ENCODE assay signal across 8 mouse cellular contexts in genomic region chr5:143621893-143622622, GRCm38 (mm10). TPM values are rescaled to one million over a fixed set of nuclear protein-coding genes. Genes with fewer than 3 reads are reported as not detected.
A peak's percentile ranks its signal among the peaks of the same experiment; 100 is the strongest.
DNase-seq lines count a peak whose midpoint lies in the region; ATAC-seq and TF ChIP-seq lines count a peak whose summit lies in the region.

Gene Cyth3 (plus strand): TSS chr5:143622447.

- peak; percentile 84 for ATAC-seq in Patski
- peak; percentile 96 for ATAC-seq in hindbrain, embryonic 14.5 days (ENCODE audit: low FRiP score)

- peak within 1 kb of the TSS; percentile 68 for H3K4me3 ChIP-seq in hindbrain, embryonic 14.5 days (replicated peaks; ENCODE audit: low read length)

- 10% methylated on average over 39 of the region's 46 CpGs for WGBS in hindbrain, embryonic 14.5 days

- peak within 1 kb of the TSS; percentile 83 for H3K4me2 ChIP-seq in hindbrain, embryonic 14.5 days (replicated peaks)

- H3K27ac ChIP-seq in hindbrain, embryonic 14.5 days, result peak within 1 kb of the TSS; percentile 68

- peaks cover 29% of the 10 kb centered on the region for H3K4me1 ChIP-seq in hindbrain, embryonic 14.5 days (replicated peaks; ENCODE audit: control insufficient read depth, insufficient read depth, low read length)

- peak; percentile 54 for DNase-seq in Patski (ENCODE audit: low read depth, low spot score)
- DNase-seq in cerebellum, postnatal 14 days, result peak; percentile 95 to 97
- DNase-seq in frontal cortex, postnatal 25 days (ENCODE audit: low spot score in 2 of 2), result peak; percentile 87 to 91
- DNase-seq in hindbrain, embryonic 14.5 days (ENCODE audit: low spot score), result peak; percentile 95
- DNase-seq in left cerebral cortex, adult 11 months (ENCODE audit: low spot score), result peak; percentile 92
- peak; percentile 96 to 98 for DNase-seq in lung, postnatal 4 days
- peak; percentile 87 for DNase-seq in retina, postnatal 7 days (ENCODE audit: low read depth, low spot score)
- peak; percentile 95 for DNase-seq in urinary bladder, adult 2 months (ENCODE audit: low spot score)

- no peaks in the 10 kb centered on the region for H3K27me3 ChIP-seq in Patski
- no peaks in the 10 kb centered on the region for H3K27me3 ChIP-seq in hindbrain, embryonic 14.5 days (ENCODE audit: control insufficient read depth, insufficient read depth, low read length)

- H3K36me3 ChIP-seq in hindbrain, embryonic 14.5 days (replicated peaks; ENCODE audit: control insufficient read depth, insufficient read depth), result no peaks in the 10 kb centered on the region

- no peak for TF ChIP-seq CTCF in Patski (IDR thresholded peaks at IDR 0.05)

- POLR2A ChIA-PET in Patski (lab: Charles Lee), result interaction anchor here (0.9 to 1.4 kb wide), 5 partner anchors 10 to 56 kb away, joined by 3 to 5 read pairs (median 4); no protein-coding TSS in a partner anchor

- in situ Hi-C loops in Patski (cut with MboI; ENCODE audit: low pct_unique_long_range_greater_than_20kb), result no loop called here

- peak within 1 kb of the TSS; percentile 81 for H3K9ac ChIP-seq in hindbrain, embryonic 14.5 days

- CTCF ChIA-PET in Patski (lab: Charles Lee), result interaction anchor here (1.4 to 2.5 kb wide), 2 partner anchors 11 to 42 kb away, joined by 3 to 14 read pairs; no protein-coding TSS in a partner anchor

- H3K9me3 ChIP-seq in hindbrain, embryonic 14.5 days (ENCODE audit: control insufficient read depth, low read length), result no peaks in the 10 kb centered on the region

RNA-seq across cellular contexts. Expression of gene Cyth3, which starts in this region (rescaled TPM):
- polyA plus RNA-seq in Patski (2021), result 24.0 TPM
- polyA plus RNA-seq in hindbrain, embryonic 14.5 days (2014; fragmentation: Nextera tagmentation; extraction: Ambion mirVana), result 39.9 and 40.9 TPM in 2 replicates
- 43.7 and 45.6 TPM in 2 replicates for polyA plus RNA-seq in urinary bladder, adult 2 months (2012; rRNA removed)

Comparison
In these comparisons a context has a peak if more than half of its experiments do, and no peak if none do; other contexts are left out.
1. Peak in every context shown above with its lines: DNase-seq, ATAC-seq, H3K4me3 ChIP-seq and H3K27ac ChIP-seq.